Mouse (Mus musculus) gonadal fat pad, adult 2 months (tissue): ENCODE results near the gene Phactr2. TPM values are rescaled to one million over a fixed set of nuclear protein-coding genes. Genes with fewer than 3 reads are reported as not detected.

Source experiments
- DNase-seq: peaks from one replicate; pipeline ENCODE4 v3.0.0-alpha.2; 2012; ENCODE audit warnings: low read depth
- polyA plus RNA-seq: library from polyadenylated mRNA; depleted of rRNA; stranded (reverse); fragments of >200 nt; gene quantifications from 2 replicates; pipeline ENCODE4 v1.2.3, GENCODE M21; 2012; rRNA removed

Phactr2 gene
- polyA plus RNA-seq, 1 experiment, result 8.1 TPM

GRCm38 (mm10) chr10:13168461-13168860 lies 305.8 kb downstream of the Phactr2 start:
- no peak for DNase-seq

- no peak for DNase-seq
These were observed 312.2 kb downstream of the Phactr2 start for GRCm38 (mm10) chr10:13162031-13162430.

DNA sequence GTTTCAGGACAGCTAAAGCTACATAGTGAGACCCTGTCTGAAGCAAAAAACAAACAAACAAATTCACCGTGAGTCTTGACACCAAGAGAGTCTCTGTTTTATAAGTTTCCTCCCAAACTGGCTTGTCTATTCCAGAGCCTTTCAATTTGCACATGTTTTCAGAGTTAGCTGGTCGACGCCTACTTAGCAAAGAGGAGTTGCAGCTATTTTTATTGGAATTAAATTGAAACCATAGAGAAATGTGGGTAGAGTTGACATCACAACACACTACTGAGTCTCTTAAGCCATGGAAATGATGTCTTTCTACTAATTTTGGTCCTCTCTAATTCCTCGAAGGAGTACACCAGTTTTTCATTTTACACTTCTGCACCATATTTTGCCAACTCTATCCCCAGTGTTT lies 313.3 kb downstream of the Phactr2 start:
- DNase-seq, result no peak

Other genes with a start within 250 kb of the Phactr2 start
- gene Fuca2, start 25.1 kb upstream of the Phactr2 start, polyA plus RNA-seq, result 32.4 and 44.5 TPM in 2 replicates
- 4.9 and 6.1 TPM in 2 replicates for gene Adat2, start 78.5 kb upstream of the Phactr2 start, polyA plus RNA-seq
- gene Pex3, start 78.7 kb upstream of the Phactr2 start, polyA plus RNA-seq, result 18.1 and 20.6 TPM in 2 replicates